Mouse (Mus musculus): ENCODE measurements around the gene Ifi208.
"Not testable (repeated sequence)": the region's sequence is repeated elsewhere in the genome, so short reads cannot be mapped to it uniquely, and the experiment has no call there.

The Ifi208 gene

GRCm38 (mm10) chr1:173673458-173674097 lies at the start of gene Ifi208:
Gene Ifi208, plus strand, starts transcription at chr1:173673675.
- DNase-seq: not testable (repeated sequence)

- no peak for DNase-seq
These were observed 49.4 kb upstream of the Ifi208 start for GRCm38 (mm10) chr1:173624052-173624451.

DNA sequence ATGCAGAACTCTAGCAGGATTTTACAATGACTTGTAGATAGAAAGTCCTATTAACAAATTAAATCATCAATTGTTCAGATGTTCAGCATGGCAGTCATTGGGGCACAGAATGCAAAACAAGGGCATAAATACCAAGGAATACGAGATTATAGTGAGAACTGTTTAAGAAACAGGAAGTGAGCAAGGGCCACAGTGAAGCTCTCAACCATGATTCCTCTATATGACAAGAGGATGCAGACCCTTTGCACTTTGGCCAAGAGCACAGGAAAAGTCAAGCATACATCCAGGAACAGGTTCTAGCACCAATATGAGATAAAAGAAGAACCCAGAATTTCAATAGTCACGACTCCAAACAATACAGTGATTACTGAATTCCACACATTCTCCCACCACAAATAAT lies 46.8 kb upstream of the Ifi208 start:
- DNase-seq: no peak

DNA sequence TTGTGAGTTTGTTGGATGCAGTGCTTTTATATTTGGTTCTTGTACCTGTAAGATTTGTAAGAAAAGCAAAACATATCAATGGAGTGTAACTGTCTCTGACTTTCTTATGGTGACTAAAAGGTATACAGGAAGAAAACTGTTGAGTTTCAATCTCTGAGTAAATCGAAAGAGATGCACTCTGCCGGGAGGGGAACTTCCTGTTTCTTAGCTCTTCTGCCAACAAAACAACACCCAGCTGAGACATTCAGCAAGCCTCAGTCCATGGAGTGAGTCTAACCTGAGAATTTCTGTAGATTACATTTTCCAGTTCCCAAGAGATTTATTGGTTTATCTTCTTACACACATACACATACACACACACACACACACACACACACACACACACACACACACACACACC lies 42.9 kb upstream of the Ifi208 start, which contains the start of gene Ifi209:
Gene Ifi209 (plus strand): TSS at position 296 of the 400 bp plus-strand sequence.
- DNase-seq: not testable (repeated sequence)

DNA sequence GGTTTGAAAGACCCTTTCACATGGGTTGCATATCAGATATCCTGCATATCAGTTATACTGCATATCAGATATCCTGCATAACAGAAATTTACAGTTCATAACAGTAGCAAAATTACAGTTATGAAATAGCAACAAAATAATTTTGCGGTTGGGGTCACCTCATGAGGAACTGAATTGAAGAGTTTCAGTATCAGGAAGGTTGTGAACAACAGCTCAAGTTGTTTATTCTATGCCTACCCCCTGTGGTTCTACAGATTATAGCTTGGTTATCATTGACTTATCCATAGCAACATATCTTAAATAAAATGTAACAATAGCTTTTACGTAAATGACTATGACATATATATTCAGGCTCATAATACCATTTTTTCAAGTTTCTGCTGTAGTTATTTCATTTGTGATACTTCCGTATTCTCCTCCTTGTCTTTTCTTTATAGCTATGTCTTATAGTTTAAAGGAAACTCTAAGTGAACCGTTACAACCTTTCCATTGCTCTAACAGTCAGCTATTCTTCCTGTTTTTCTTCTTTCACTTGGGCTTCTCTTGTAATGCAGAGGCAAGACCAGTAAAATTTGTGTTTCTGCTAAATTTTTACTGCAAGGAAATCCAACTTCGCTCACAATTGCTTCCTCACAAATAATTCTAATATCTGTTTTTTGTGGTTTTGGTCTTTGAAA lies 39.4 kb upstream of the Ifi208 start:
- DNase-seq: no peak

- DNase-seq: no peak
These were observed 28.1 kb upstream of the Ifi208 start for GRCm38 (mm10) chr1:173645393-173645792.

- no peak for DNase-seq
These were observed 15.5 kb upstream of the Ifi208 start for GRCm38 (mm10) chr1:173657973-173658372.

- not testable (repeated sequence) for DNase-seq
These were observed 5.1 kb downstream of the Ifi208 start for GRCm38 (mm10) chr1:173678605-173679004.

DNA sequence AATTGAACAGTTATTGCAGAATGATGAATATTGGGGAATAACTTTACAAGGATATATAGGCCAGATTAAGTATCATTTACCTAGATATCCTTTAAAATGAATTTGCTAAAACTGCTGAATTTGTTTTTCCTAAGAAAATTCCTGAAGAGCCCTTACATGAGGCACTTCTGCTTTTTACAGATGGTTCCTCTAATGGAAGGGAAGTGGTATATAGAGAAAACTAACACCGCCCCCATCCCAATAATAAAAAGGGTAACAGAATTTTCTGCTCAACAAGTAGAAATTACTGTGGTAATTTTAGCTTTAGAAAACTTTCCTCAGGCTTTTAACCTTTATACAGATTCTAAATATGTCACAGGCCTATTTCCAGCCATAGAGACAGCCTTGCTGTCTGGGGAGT lies 20.8 kb downstream of the Ifi208 start:
- DNase-seq: no peak

DNA sequence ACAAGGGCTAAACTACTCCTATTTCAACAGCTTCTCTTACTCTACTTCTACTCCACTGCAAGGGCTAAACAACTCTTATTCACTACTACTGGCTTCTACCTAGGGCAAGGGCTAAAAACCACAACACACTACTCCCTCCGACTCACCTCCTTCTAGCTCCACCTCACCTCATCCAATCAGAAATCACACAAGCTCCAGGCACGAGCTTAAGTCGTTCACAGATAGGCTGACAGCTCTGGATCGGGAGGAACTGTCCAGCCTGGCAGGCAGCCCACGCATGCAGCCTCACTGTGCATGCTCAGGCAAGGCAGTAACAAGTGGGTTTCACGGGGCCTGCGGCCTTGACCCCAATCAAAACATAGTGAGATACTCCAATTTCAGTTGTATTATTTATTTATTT lies 59.7 kb downstream of the Ifi208 start:
- DNase-seq: no peak

DNA sequence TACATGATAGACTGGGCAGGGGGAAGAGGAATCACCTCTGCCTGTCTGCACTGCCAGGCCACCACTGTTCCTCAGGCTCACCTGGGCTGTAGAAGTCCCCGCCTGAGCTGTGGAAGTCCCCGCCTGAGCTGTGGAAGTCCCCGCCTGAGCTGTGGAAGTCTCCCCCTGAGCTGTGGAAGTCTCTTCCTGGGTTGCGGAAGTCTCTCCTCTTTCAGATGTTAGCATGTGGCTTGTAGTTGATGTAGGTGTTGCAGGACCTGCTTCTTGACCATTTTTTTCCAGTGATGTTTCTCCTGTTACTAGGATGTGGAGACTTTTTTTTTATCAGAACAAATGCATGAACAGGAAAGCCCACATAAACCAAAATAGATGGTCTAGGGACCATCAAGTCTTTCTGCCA lies 61.5 kb downstream of the Ifi208 start:
- not testable (repeated sequence) for DNase-seq

DNA sequence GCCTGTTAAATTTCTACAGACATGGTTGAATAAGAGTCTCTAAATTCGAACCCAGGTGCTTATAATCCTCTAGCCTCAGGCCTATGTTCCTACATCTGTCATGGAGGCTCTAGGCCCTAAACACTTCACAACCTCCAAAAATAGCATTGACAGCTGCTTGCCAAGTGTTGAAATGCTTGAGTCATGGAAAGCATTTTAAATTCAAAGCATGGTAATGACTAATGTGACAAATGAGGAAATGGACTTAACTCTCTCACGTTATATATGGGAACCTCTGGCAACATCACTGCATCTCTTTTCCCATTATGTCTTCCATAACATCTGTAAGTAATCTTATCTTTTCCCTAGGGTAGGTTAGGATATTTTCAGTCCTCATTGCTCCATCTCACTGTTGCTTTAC lies 63.5 kb downstream of the Ifi208 start:
- no peak for DNase-seq

DNA sequence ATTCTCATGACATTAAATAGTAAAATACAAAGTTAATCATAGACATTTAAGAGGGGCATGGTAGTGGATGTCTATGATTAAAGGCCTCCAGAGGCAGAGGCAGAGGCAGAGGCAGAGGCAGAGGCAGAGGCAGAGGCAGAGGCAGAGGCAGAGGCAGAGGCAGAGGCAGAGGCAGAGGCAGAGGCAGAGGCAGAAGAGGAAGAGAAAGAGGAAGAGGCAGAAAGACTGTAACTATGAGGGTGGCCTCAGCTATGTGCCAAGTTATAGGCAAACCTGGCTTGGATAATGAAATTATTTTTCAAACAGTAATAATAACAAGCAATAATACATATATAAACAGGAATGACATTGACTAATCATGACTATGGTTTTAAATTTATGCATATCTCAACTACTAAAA lies 67.1 kb downstream of the Ifi208 start:
- DNase-seq: no peak

DNA sequence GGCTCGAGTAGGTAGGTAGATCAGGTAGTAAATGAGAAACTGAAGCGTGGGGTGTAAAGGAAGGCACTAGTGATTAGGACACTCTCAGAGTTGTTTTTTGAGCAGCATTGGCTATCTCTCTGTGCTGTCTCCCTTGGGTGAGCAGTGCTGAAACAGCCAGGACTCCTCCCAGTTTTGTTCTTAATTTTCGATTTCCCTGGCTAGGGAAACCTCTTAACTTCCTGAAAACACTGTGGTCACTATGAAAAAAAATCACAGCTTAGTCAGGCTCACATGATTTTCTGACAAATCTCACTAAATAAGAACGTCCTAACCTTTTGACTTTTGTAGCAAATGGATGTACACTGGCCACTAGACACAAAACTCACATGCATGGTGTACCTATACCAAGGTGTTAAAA lies 68.2 kb downstream of the Ifi208 start, which contains the start of gene Ifi207:
Gene Ifi207 (minus strand): TSS at position 92 of the 400 bp plus-strand sequence.
- no peak for DNase-seq

DNA sequence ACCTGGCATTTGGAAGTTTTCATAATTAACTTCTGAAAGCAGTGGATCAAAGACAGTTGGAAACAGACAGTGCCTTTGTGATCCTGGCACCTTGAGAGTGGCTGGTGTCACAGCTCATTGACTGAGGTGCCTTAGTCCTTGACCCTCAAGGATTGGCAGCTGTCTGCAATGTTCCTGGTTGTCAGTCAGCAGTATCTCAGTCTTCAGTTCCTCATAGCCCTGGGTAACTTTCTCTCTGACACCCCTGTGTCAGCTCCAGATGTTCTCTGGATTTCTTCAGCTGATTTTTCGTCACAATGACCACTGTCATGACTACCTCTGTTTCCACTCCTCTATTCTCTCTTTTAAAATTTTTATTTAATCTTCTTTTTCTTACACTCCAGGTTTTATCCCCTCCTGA lies 68.8 kb downstream of the Ifi208 start:
- no peak for DNase-seq

All from cerebellum, adult 8-10 months (tissue).